8 mouse cellular contexts compared by ENCODE assay signal in genomic region chr19:28883126-28883525, GRCm38 (mm10). TPM values are rescaled to one million over a fixed set of nuclear protein-coding genes. Genes with fewer than 3 reads are reported as not detected.
DNase-seq lines count a peak whose midpoint lies in the region; ATAC-seq and TF ChIP-seq lines count a peak whose summit lies in the region.

No protein-coding gene starts in this region.

- ATAC-seq in cerebellum, adult (ENCODE audit: insufficient number of reproducible peaks, low FRiP score, low TSS enrichment), result peak; percentile 66; the same call in 1 of the 2 replicates
- ATAC-seq in Patski, result no peak
- ATAC-seq in megakaryocyte, adult 5-6 weeks (ENCODE audit: poor library complexity, severe bottlenecking), result no peak

- in situ Hi-C loops in Patski (cut with MboI; ENCODE audit: low pct_unique_long_range_greater_than_20kb), result loop anchor here (5.0 kb wide), 1 partner anchor 106 kb away; no protein-coding TSS in a partner anchor

- POLR2A ChIA-PET in Patski (lab: Charles Lee), result no interaction called here

- CTCF ChIA-PET in Patski (lab: Charles Lee), result interaction anchor here (2.2 kb wide), 1 partner anchor 106 kb away, joined by 9 read pairs; no protein-coding TSS in a partner anchor

- H3K27me3 ChIP-seq in Patski, result peaks cover 56% of the 10 kb centered on the region

- intact Hi-C loops in left cerebral cortex, adult 2 months (cut with DNase I), result loop anchor here (2.0 kb wide), 1 partner anchor 106 kb away; no protein-coding TSS in a partner anchor
- intact Hi-C loops in left cerebral cortex, postnatal 14 days (cut with DNase I), result loop anchor here (2.0 kb wide), 1 partner anchor 106 kb away; no protein-coding TSS in a partner anchor

- TF ChIP-seq CTCF in left cerebral cortex, adult 2 months (IDR thresholded peaks at IDR 0.05), result peak; percentile 70
- peak; percentile 80 for TF ChIP-seq CTCF in Patski (IDR thresholded peaks at IDR 0.05)

- no peak for DNase-seq in cerebellum, adult 9-11 months
- peak in 1 of 2 experiments; percentile 54 for DNase-seq in left cerebral cortex, adult 2 months (ENCODE audit: extremely low spot score in 1 of 2, low spot score in 2 of 2)
- DNase-seq in left cerebral cortex, postnatal 14 days (ENCODE audit: low spot score in 2 of 2), result no peak
- DNase-seq in Patski (ENCODE audit: low read depth, low spot score), result no peak
- DNase-seq in embryo, embryonic 9.5 days (ENCODE audit: extremely low spot score), result peak; percentile 40
- DNase-seq in lung, postnatal 14 days, result peak; percentile 55

- no peak overlapping the region for H3K27ac ChIP-seq in left cerebral cortex, adult 2 months

- no peak overlapping the region for H3K4me3 ChIP-seq in left cerebral cortex, adult 2 months

RNA-seq across cellular contexts. Expression of gene Slc1a1, which starts 48.3 kb away (rescaled TPM):
- 100 to 1,000 TPM; 111 to 112 TPM for total RNA-seq in left cerebral cortex, adult 2 months (2021)
- 100 to 1,000 TPM; 107 to 115 TPM for total RNA-seq in left cerebral cortex, postnatal 14 days (2021)
- polyA plus RNA-seq in Patski (2021), result 0.91 TPM
- total RNA-seq in megakaryocyte, adult 5-6 weeks (2015), result not detected in 2 replicates
- total RNA-seq in megakaryocyte, adult 5-6 weeks (2017), result not detected in 2 replicates

Comparison
In these comparisons a context has a peak if more than half of its experiments do, and no peak if none do; other contexts are left out.
1. DNase-seq: peak in embryo, embryonic 9.5 days (single experiment) and lung, postnatal 14 days (single experiment); none in cerebellum, adult 9-11 months (single experiment), left cerebral cortex, postnatal 14 days (0 of 2) and Patski (single experiment).
2. RNA of gene Slc1a1, which starts 48.3 kb away (total RNA-seq): 107 to 115 TPM in left cerebral cortex, postnatal 14 days and 111 to 112 TPM in left cerebral cortex, adult 2 months; not detected in megakaryocyte, adult 5-6 weeks; every median in the first group is over 100 times any median in the second.